Mouse (Mus musculus) liver, embryonic 16.5 days (tissue): ENCODE measurements around the gene Rfwd3. TPM values are rescaled to one million over a fixed set of nuclear protein-coding genes. Genes with fewer than 3 reads are reported as not detected.
A peak's percentile ranks its signal among the peaks of the same experiment; 100 is the strongest.
"Not testable (repeated sequence)": the region's sequence is repeated elsewhere in the genome, so short reads cannot be mapped to it uniquely, and the experiment has no call there.

Experiments used
- ATAC-seq: fragments of 200-750 bp; cut with Nextera tagmentation; 2 replicates; pipeline ENCODE4 v1.8.0; 2017; ENCODE audit warnings: low read depth, mild to moderate bottlenecking, moderate number of reproducible peaks, moderate library complexity
- H3K27ac ChIP-seq: fragments of 300-500 bp; sonication (generic); 2 replicates; pipeline ENCODE4 v1.5.1; 2014; ENCODE audit warnings: mild to moderate bottlenecking, low read length
- H3K27me3 ChIP-seq: fragments of 300-500 bp; sonication (generic); 2 replicates; pipeline ENCODE4 v1.6.1; 2014; ENCODE audit warnings: low read depth, low read length, mixed read lengths; ENCODE audit not compliant: control insufficient read depth, insufficient read depth
- H3K36me3 ChIP-seq: fragments of 300-500 bp; sonication (generic); 2 replicates; pipeline ENCODE4 v1.6.1; 2014; ENCODE audit warnings: mild to moderate bottlenecking; ENCODE audit not compliant: control insufficient read depth, insufficient read depth
- H3K4me1 ChIP-seq: fragments of 300-500 bp; sonication (generic); 2 replicates; pipeline ENCODE4 v1.6.1; 2014; ENCODE audit warnings: low read depth, low read length, mixed read lengths; ENCODE audit not compliant: control insufficient read depth
- H3K4me2 ChIP-seq: fragments of 300-500 bp; sonication (generic); 2 replicates; pipeline ENCODE4 v1.6.1; 2014; ENCODE audit warnings: low read depth, low read length, mixed read lengths
- H3K4me3 ChIP-seq: fragments of 300-500 bp; sonication (generic); 2 replicates; pipeline ENCODE4 v1.5.1; 2014; ENCODE audit warnings: low read depth, mild to moderate bottlenecking, low read length
- H3K9ac ChIP-seq: fragments of 300-500 bp; sonication (generic); 2 replicates; pipeline ENCODE4 v1.6.1; 2014; ENCODE audit warnings: low read depth, low read length
- H3K9me3 ChIP-seq: fragments of 300-500 bp; sonication (generic); replicated peaks from 2 replicates; pipeline ENCODE4 v1.6.1; 2016; ENCODE audit warnings: low read length; ENCODE audit not compliant: control insufficient read depth
- WGBS: fragments of 180-500 bp; shearing (Covaris S2); extraction: QIAGEN DNeasy Blood & Tissue Kit; methylation state at CpG from one replicate; pipeline ENCODE4 v1.1.7; 2014; ENCODE audit not compliant: insufficient replicate concordance; 5-methylcytosine and 5-hydroxymethylcytosine counted together
- polyA plus RNA-seq: library from polyadenylated mRNA; unstranded; fragments of >200 nt; fragmentation: Nextera tagmentation; extraction: Ambion mirVana; gene quantifications from 2 replicates; pipeline ENCODE4 v1.2.1, GENCODE M21; 2015

Rfwd3 gene
- polyA plus RNA-seq, 1 experiment from 2014 or later = 44.6 TPM

DNA sequence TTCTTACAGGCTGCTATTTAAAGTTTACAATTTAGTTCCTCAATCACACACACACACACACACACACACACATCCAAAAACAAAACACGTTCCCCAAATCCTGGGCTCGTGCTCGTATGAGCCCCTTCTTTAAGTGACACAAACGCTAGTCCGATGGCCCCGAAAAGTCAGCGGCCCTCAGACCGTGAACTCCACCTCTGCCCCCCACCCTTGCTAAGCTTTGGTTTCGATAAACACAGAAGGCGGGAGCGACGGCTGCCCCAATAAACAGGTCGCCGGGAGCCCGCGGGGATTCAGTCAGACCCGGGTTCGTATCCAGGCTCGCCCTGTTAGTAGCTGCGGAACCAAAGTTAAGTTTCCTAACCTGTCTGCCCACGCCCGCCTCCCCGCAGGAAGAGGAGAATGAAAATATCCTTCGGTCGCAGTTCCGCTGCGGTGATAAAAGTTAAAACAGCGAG, 630 bp downstream of the Rfwd3 start:
- H3K36me3 ChIP-seq = peaks cover 21% of the 10 kb centered on the region
- peak overlapping the region; percentile 64 for H3K4me2 ChIP-seq
- H3K9me3 ChIP-seq = no peaks in the 10 kb centered on the region
- peak; percentile 37 for ATAC-seq
- H3K4me1 ChIP-seq = peaks cover 9% of the 10 kb centered on the region
- H3K9ac ChIP-seq = peak overlapping the region; percentile 95
- WGBS = 0% methylated on average over 26 of the region's 28 CpGs
- H3K4me3 ChIP-seq = peak overlapping the region; percentile 87
- H3K27ac ChIP-seq = peak overlapping the region; percentile 91
- H3K27me3 ChIP-seq = no peaks in the 10 kb centered on the region

- peak overlapping the region; percentile 36 for H3K9ac ChIP-seq
- no peaks in the 10 kb centered on the region for H3K27me3 ChIP-seq
- 65% methylated on average over 1 of the region's 1 CpGs for WGBS
- peak overlapping the region; percentile 64 for H3K4me2 ChIP-seq
- no peak for ATAC-seq
- H3K9me3 ChIP-seq = no peaks in the 10 kb centered on the region
- peaks cover 34% of the 10 kb centered on the region for H3K36me3 ChIP-seq
- peaks cover 9% of the 10 kb centered on the region for H3K4me1 ChIP-seq
- no peak overlapping the region for H3K27ac ChIP-seq
- peak overlapping the region; percentile 87 for H3K4me3 ChIP-seq
These were observed 2.0 kb downstream of the Rfwd3 start for GRCm38 (mm10) chr8:111298011-111298410.

DNA sequence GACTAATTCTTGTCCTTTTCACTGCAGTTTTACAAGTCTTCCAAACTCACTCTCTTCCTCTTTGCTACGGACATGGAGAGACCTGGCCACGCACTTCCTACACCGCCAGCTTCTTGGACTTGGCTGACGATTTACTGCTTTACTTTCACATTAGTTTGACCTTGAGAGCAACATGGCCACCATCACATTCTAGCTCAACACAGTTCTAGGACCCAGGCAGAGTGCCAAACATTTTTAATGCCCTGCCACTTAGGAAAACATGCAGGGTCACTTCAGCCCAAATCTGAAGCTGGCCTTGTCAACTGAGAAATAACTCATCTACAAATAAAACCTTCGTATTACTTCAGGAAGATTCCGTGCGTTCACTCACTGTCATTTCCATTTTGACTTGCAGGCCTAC, 8.3 kb downstream of the Rfwd3 start:
- WGBS = 82% methylated on average over 7 of the region's 7 CpGs
- H3K4me1 ChIP-seq = no peaks in the 10 kb centered on the region; the same call in 1 of the 2 replicates
- no peaks in the 10 kb centered on the region for H3K27me3 ChIP-seq
- peaks cover 84% of the 10 kb centered on the region for H3K36me3 ChIP-seq
- no peak for ATAC-seq
- no peak overlapping the region for H3K4me3 ChIP-seq
- H3K9me3 ChIP-seq = no peaks in the 10 kb centered on the region
- H3K9ac ChIP-seq = no peak overlapping the region
- H3K27ac ChIP-seq = no peak overlapping the region
- H3K4me2 ChIP-seq = no peak overlapping the region

- no peaks in the 10 kb centered on the region for H3K4me1 ChIP-seq
- ATAC-seq = no peak
- WGBS = 91% methylated on average over 7 of the region's 7 CpGs
- H3K4me2 ChIP-seq = no peak overlapping the region
- no peaks in the 10 kb centered on the region for H3K27me3 ChIP-seq
- peaks cover 87% of the 10 kb centered on the region for H3K36me3 ChIP-seq
- no peak overlapping the region for H3K4me3 ChIP-seq
- no peak overlapping the region for H3K9ac ChIP-seq
- H3K9me3 ChIP-seq = no peaks in the 10 kb centered on the region
- no peak overlapping the region for H3K27ac ChIP-seq
These were observed 9.4 kb downstream of the Rfwd3 start for GRCm38 (mm10) chr8:111290586-111290985.

DNA sequence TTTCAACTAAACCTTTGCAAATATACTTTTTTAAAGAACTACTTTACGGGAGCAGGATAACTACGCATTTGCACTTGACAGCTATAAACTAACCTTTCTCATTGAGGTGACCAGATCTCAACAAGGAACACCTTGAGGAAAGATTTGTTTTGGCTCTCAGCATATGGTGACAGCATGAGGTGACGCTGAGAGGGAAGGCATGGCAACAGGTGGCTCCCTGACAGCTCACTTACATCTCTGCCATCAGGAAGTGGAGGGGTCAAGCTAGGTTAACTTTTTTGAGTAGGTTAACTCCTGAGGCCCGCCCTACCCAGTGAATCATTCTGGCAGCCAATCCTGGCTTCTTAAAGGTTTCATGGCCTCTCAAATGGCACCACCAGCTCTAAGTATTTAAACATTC, 14.4 kb downstream of the Rfwd3 start:
- Histone ChIP-seq H3K4me2 (no peak overlapping the region), H3K4me1 (no peaks in the 10 kb centered on the region), H3K9me3 (no peaks in the 10 kb centered on the region), H3K27me3 (no peaks in the 10 kb centered on the region), H3K36me3 (peaks cover 83% of the 10 kb centered on the region), H3K4me3 (no peak overlapping the region), H3K9ac (no peak overlapping the region), H3K27ac (no peak overlapping the region)
- 94% methylated on average over 4 of the region's 4 CpGs for WGBS
- ATAC-seq = no peak

GRCm38 (mm10) chr8:111282093-111282492, 17.9 kb downstream of the Rfwd3 start:
- no peak overlapping the region for H3K27ac ChIP-seq
- no peak for ATAC-seq
- no peak overlapping the region for H3K4me2 ChIP-seq
- H3K36me3 ChIP-seq = peaks cover 80% of the 10 kb centered on the region
- H3K9me3 ChIP-seq = no peaks in the 10 kb centered on the region
- H3K4me3 ChIP-seq = no peak overlapping the region
- 94% methylated on average over 3 of the region's 3 CpGs for WGBS
- no peaks in the 10 kb centered on the region for H3K4me1 ChIP-seq
- H3K9ac ChIP-seq = no peak overlapping the region
- no peaks in the 10 kb centered on the region for H3K27me3 ChIP-seq

- Histone ChIP-seq H3K4me3 (no peak overlapping the region), H3K36me3 (peaks cover 14% of the 10 kb centered on the region), H3K27ac (no peak overlapping the region), H3K9me3 (no peaks in the 10 kb centered on the region), H3K9ac (no peak overlapping the region), H3K27me3 (no peaks in the 10 kb centered on the region), H3K4me2 (no peak overlapping the region), H3K4me1 (no peaks in the 10 kb centered on the region)
- no peak for ATAC-seq
- WGBS = 67% methylated on average over 2 of the region's 2 CpGs
These were observed 31.7 kb downstream of the Rfwd3 start for GRCm38 (mm10) chr8:111268277-111268676.

DNA sequence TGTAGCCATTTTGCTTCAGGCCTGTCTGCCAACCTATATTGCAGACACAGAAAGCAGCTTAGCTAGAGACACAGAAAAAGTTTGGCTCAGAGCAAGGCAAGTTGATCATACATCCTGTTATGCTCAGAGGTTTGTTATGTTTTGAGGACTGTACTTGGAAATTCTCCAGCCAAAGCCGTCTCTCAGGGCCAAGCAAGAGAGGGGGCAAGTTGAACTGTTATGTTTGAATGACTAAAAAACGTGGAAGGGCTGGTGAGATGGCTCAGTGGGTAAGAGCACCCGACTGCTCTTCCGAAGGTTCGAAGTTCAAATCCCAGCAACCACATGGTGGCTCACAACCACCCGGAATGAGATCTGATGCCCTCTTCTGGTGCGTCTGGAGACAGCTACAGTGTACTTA, 33.9 kb downstream of the Rfwd3 start:
- not testable (repeated sequence) for H3K27ac ChIP-seq, H3K9ac ChIP-seq, H3K4me1 ChIP-seq, H3K4me2 ChIP-seq, H3K9me3 ChIP-seq, H3K4me3 ChIP-seq, H3K36me3 ChIP-seq, H3K27me3 ChIP-seq, ATAC-seq
- 61% methylated on average over 7 of the region's 7 CpGs for WGBS

- peaks cover 1% of the 10 kb centered on the region; the same call in 1 of the 2 replicates for H3K36me3 ChIP-seq
- H3K4me3 ChIP-seq = no peak overlapping the region
- no peak for ATAC-seq
- H3K9ac ChIP-seq = no peak overlapping the region
- H3K4me1 ChIP-seq = peaks cover 6% of the 10 kb centered on the region
- peaks cover 3% of the 10 kb centered on the region for H3K27me3 ChIP-seq
- H3K27ac ChIP-seq = no peak overlapping the region
- no peaks in the 10 kb centered on the region for H3K9me3 ChIP-seq
- H3K4me2 ChIP-seq = no peak overlapping the region
- WGBS = 71% methylated on average over 2 of the region's 2 CpGs
These were observed 35.3 kb downstream of the Rfwd3 start for GRCm38 (mm10) chr8:111264693-111265220.
